Mouse (Mus musculus) central nervous system, embryonic 11.5 days (tissue): ENCODE measurements around the gene Crip3. TPM values are rescaled to one million over a fixed set of nuclear protein-coding genes. Genes with fewer than 3 reads are reported as not detected.

ENCODE experiments used
- polyA plus RNA-seq: library from polyadenylated mRNA; depleted of rRNA; stranded (reverse); fragments of >200 nt; gene quantifications from 2 replicates; pipeline ENCODE4 v1.2.3, GENCODE M21; 2012; rRNA removed

Crip3 gene
- 2.4 and 2.9 TPM in 2 replicates for polyA plus RNA-seq

DNA sequence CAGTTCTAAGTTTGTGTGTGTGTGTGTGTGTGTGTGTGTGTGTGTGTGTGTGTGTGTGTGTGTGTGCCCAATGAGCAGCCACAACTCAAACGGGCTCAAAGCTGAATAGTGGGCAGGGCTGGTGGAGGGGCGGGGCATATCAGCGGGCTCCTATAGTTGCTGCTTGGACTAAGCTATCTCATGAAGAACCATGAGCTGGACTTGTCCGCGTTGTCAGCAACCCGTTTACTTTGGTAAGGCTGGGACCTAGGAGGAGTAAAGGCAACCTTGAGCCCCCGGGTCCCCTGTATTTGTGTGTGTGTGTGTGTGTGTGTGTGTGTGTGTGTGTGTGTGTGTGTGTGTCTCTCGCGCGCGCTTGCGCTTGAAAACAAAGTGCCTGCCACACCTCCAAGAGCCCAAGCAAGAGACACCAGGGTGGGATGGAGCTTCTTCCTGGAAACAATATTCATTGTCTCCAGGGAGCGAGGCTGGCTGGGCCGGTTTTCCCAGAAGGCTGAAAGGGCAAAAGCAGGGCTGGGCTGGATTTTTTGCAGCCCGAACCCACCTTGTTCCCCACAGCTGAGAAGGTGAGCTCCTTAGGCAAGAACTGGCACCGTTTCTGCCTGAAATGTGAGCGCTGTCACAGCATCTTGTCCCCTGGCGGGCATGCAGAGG is at the start of gene Crip3:
TSS of gene Crip3 (plus strand) at position 166 of the 654 bp plus-strand sequence.

DNA sequence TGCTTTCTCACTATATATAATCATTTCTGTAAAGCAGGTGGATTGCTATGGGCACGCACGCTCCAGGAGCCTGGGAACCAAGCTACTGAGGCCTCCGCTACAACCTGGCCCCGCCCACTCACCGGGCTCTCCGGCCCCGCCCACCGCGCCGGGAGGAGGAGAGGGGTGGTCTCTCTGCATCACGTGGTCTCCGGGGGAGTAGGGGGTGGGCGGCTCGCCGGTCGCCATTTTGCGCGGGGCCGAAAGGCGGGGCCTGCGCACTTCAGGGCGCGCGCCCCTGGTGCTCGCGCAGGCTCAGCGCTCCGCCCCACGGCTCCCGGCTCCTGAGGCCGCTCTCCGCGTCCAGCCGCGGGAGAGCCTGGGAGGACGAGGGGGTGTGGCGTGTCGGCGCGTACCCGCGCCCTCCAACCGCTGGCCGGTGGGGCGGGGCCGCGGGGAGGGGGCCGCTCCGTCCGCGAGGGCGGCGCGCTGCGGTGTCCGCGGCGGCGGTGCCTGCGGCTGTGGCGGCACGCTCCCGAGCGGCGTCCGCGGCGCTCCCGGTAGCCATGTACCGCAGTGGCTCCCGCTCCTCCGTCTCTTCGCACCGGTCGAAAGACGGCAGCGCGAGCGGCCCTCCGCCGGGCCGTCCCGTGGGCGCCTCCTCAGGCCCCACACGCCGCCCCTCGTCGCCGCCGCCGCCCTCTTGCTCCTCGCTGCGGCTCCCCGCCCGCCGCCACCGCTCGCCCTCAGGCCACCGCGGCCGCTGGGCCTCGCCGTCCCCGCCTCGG is 45.2 kb upstream of the Crip3 start, which contains the start of gene Zfp318:
TSS of gene Zfp318 (plus strand) at position 438 of the 767 bp plus-strand sequence.

DNA sequence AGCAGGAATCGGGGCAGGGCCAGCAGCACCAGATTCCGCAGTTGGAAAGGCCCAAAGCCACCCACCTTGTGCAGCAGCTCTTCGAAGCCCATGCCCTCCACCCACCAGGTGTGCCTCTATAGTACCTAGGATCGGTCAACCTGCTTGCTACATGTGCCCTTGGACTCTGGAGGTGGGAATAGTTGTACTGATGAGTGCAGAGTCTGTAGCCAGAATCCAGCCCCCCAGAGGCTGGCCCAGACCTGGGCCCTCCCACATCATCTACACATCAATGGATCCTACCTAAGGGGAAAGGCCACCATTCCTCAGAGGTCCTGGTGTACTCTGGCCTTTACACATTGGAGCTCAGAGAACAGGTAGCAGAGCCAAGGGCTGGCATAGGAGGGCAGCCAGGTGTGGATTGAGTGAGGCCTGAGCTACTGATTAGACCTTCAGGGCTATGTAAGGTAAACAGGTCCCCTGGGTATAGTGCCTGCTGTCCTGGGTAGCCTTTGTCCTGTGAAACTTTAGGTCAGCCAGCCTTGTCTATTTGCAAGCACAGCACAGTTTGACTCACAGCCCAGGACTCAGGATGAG is 9.7 kb downstream of the Crip3 start, which contains the start of gene Slc22a7:
TSS of gene Slc22a7 (minus strand) at position 160 of the 576 bp plus-strand sequence.

Other genes starting within 250 kb of the Crip3 start
- 11.8 and 14.7 TPM in 2 replicates for gene Polh, start 226.3 kb upstream of the Crip3 start, polyA plus RNA-seq
- 52.9 and 58.6 TPM in 2 replicates for gene Xpo5, start 226.1 kb upstream of the Crip3 start, polyA plus RNA-seq
- 143 and 173 TPM in 2 replicates for gene Polr1c, start 180.9 kb upstream of the Crip3 start, polyA plus RNA-seq
- gene Yipf3, start 180.8 kb upstream of the Crip3 start, polyA plus RNA-seq: 48.2 and 51.2 TPM in 2 replicates
- gene Lrrc73, start 175.4 kb upstream of the Crip3 start, polyA plus RNA-seq: 3.9 and 4.7 TPM in 2 replicates
- 102 and 112 TPM in 2 replicates for gene Tjap1, start 145.9 kb upstream of the Crip3 start, polyA plus RNA-seq
- 4.0 and 4.5 TPM in 2 replicates for gene Dlk2, start 131.5 kb upstream of the Crip3 start, polyA plus RNA-seq
- 10.2 and 11.6 TPM in 2 replicates for gene Abcc10, start 100.6 kb upstream of the Crip3 start, polyA plus RNA-seq
- gene Zfp318, start 45.2 kb upstream of the Crip3 start, polyA plus RNA-seq: 25.5 and 40.6 TPM in 2 replicates
- 0.05 TPM in 1 of 2 replicates, not detected in the other for gene Slc22a7, start 9.5 kb downstream of the Crip3 start, polyA plus RNA-seq
- 8.5 and 13.5 TPM in 2 replicates for gene Ttbk1, start 58.7 kb downstream of the Crip3 start, polyA plus RNA-seq
- gene Dnph1, start 67.8 kb downstream of the Crip3 start, polyA plus RNA-seq: 48.0 and 86.4 TPM in 2 replicates
- 16.7 and 24.6 TPM in 2 replicates for gene Cul9, start 117.5 kb downstream of the Crip3 start, polyA plus RNA-seq
- gene Srf, start 127.2 kb downstream of the Crip3 start, polyA plus RNA-seq: 34.7 and 64.2 TPM in 2 replicates
- 40.7 and 60.1 TPM in 2 replicates for gene Ptk7, start 200.6 kb downstream of the Crip3 start, polyA plus RNA-seq
- gene Klc4, start 217.1 kb downstream of the Crip3 start, polyA plus RNA-seq: 25.8 and 35.8 TPM in 2 replicates
- 63.5 and 65.5 TPM in 2 replicates for gene Mrpl2, start 217.3 kb downstream of the Crip3 start, polyA plus RNA-seq
- 89.0 and 89.5 TPM in 2 replicates for gene Cul7, start 221.4 kb downstream of the Crip3 start, polyA plus RNA-seq
- gene Rrp36, start 245.4 kb downstream of the Crip3 start, polyA plus RNA-seq: 43.1 and 50.9 TPM in 2 replicates
- gene Mea1, start 249.9 kb downstream of the Crip3 start, polyA plus RNA-seq: 117 and 118 TPM in 2 replicates